Mouse (Mus musculus): Measurements from ENCODE around the gene Tanc1. TPM values are rescaled to one million over a fixed set of nuclear protein-coding genes. Genes with fewer than 3 reads are reported as not detected.

Gene Tanc1
- polyA plus RNA-seq, 1 experiment: 0.01 TPM

DNA sequence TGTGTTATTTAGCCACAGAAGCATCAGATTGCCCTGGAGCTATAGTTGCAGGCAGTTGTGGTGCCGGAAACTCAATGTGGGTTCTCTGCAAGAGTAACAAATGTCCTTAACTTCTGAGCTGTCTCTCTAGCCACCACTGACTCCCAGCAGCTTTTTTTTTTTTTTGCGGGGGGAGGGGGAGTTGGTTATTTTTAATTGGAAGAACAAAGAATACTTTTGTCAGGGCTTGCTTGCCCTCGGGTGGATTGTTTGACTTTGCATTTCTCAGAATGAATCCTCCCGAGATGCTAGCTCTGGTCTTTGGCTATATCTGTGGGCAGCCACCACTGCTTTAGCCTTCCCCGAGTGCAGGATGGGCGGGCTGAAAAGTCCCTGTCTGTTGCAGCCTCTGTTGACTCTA lies 139.3 kb downstream of the Tanc1 start:
- Histone ChIP-seq H3K36me3 (ENCODE audit: control insufficient read depth) (no peaks in the 10 kb centered on the region), H3K4me1 (ENCODE audit: control insufficient read depth) (peaks cover 2% of the 10 kb centered on the region; the same call in 1 of the 2 replicates), H3K27me3 (ENCODE audit: control insufficient read depth) (no peaks in the 10 kb centered on the region), H3K9me3 (ENCODE audit: control insufficient read depth, low read length) (no peaks in the 10 kb centered on the region), H3K4me3 (replicated peaks) (no peak overlapping the region)
- no peak for TF ChIP-seq GATA1 (IDR thresholded peaks at IDR 0.05; ENCODE audit: low read length)
- TF ChIP-seq TAL1 (IDR thresholded peaks at IDR 0.05; ENCODE audit: low read length): no peak

DNA sequence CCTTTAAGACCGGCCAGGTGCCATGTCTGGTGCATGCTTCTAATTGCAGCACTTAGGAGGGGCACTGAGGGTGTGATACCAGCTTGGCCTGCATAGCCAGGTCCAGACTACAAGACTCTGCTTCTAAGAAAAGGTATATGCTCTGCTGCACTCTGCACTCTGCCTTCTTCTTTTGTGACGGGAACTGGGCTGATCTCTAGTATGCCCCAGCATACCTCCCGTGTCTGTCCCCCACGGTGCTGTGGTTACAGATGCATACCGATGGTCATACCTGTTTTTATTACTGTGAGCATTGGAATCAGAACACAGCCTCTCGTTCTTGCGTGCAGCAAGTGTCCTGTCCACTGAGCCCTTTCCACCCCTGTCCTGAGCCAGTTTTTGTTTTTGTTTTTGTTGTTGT lies 140.3 kb downstream of the Tanc1 start:
- peaks cover 2% of the 10 kb centered on the region; the same call in 1 of the 2 replicates for H3K4me1 ChIP-seq (ENCODE audit: control insufficient read depth)
- TF ChIP-seq GATA1 (IDR thresholded peaks at IDR 0.05; ENCODE audit: low read length) (no peak), TAL1 (IDR thresholded peaks at IDR 0.05; ENCODE audit: low read length) (no peak)
- H3K4me3 ChIP-seq (replicated peaks): no peak overlapping the region
- no peaks in the 10 kb centered on the region for H3K36me3 ChIP-seq (ENCODE audit: control insufficient read depth)
- H3K9me3 ChIP-seq (ENCODE audit: control insufficient read depth, low read length): no peaks in the 10 kb centered on the region
- no peaks in the 10 kb centered on the region for H3K27me3 ChIP-seq (ENCODE audit: control insufficient read depth)

DNA sequence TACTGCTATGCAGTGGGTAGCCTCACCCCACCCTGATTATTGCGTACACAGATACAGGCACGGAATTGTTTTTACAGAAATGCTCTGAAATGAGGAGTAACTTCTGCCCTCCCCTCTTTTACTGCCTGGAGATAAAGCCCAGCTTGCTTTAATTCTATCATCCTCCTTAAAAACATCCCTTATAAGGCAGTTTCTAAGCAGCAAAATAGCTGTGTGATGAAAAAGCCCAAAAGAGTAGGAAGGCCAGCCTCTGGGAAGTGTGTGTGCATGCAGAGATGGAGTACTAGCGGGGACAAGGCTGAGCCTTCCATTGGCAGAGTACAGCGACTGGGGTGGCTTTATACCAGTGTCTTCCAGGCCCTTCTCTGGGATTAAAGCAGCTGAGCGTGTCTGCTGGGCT lies 140.9 kb downstream of the Tanc1 start:
- no peak for TF ChIP-seq TAL1 (IDR thresholded peaks at IDR 0.05; ENCODE audit: low read length)
- TF ChIP-seq GATA1 (IDR thresholded peaks at IDR 0.05; ENCODE audit: low read length): no peak
- Histone ChIP-seq H3K4me1 (ENCODE audit: control insufficient read depth) (peaks cover 2% of the 10 kb centered on the region; the same call in 1 of the 2 replicates), H3K36me3 (ENCODE audit: control insufficient read depth) (no peaks in the 10 kb centered on the region), H3K27me3 (ENCODE audit: control insufficient read depth) (no peaks in the 10 kb centered on the region), H3K9me3 (ENCODE audit: control insufficient read depth, low read length) (no peaks in the 10 kb centered on the region), H3K4me3 (replicated peaks) (no peak overlapping the region)

DNA sequence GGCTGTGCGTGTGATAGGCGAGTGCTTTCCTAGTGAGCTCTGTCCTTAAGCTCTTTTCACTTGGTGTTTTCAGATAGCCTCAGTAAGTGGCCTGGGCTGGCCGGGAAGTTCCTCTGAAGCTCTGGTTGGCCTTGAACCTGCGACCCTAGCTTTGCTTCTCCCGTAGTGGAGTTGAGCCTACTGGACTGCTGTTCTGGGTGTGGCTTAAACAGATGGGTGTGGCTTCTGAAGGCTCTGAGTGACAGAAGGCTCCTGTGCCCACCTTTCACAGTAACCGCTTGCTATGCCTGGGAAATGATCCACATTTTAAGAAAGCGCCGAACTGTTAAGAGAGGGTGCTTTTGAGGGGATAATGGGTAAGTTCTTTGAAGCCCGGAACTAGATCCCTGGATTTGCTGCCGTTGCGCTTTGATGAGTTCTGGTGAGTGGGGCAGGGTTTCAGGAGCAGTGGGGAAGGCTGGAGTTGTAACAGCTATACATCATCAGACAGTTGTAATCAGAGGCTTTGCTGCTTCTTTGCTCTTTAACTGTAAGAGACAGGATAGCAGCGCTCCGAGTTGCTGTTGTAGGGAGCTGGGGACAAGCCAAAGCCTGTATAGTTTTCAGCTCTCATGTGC lies 144.4 kb downstream of the Tanc1 start:
- TF ChIP-seq TAL1 (IDR thresholded peaks at IDR 0.05; ENCODE audit: low read length): no peak
- TF ChIP-seq GATA1 (IDR thresholded peaks at IDR 0.05; ENCODE audit: low read length): no peak
- Histone ChIP-seq H3K9me3 (ENCODE audit: control insufficient read depth, low read length) (no peaks in the 10 kb centered on the region), H3K4me1 (ENCODE audit: control insufficient read depth) (no peaks in the 10 kb centered on the region), H3K27me3 (ENCODE audit: control insufficient read depth) (no peaks in the 10 kb centered on the region), H3K36me3 (ENCODE audit: control insufficient read depth) (no peaks in the 10 kb centered on the region), H3K4me3 (replicated peaks) (no peak overlapping the region)

DNA sequence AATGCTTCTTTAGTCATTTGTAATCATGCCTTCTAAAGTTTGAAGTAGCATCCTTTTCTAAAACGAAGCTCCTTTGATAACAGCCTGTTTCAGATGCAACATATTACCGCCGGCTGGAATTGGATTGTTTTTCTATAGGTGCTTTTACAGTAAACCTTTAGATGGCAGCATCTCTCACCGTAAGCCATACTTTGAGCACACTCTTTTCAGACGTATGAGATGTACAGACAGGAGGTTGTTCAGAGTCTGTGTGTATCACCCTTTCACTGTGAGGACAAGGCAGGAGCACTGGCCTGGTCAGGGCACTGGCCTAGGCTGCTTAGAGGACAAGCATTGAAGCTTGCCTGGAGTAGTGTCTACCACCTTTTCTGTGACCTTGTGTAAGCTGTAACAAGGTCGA lies 145.2 kb downstream of the Tanc1 start:
- Histone ChIP-seq H3K36me3 (ENCODE audit: control insufficient read depth) (no peaks in the 10 kb centered on the region), H3K4me3 (replicated peaks) (no peak overlapping the region), H3K27me3 (ENCODE audit: control insufficient read depth) (no peaks in the 10 kb centered on the region), H3K9me3 (ENCODE audit: control insufficient read depth, low read length) (no peaks in the 10 kb centered on the region), H3K4me1 (ENCODE audit: control insufficient read depth) (no peaks in the 10 kb centered on the region)
- no peak for TF ChIP-seq TAL1 (IDR thresholded peaks at IDR 0.05; ENCODE audit: low read length)
- TF ChIP-seq GATA1 (IDR thresholded peaks at IDR 0.05; ENCODE audit: low read length): no peak

DNA sequence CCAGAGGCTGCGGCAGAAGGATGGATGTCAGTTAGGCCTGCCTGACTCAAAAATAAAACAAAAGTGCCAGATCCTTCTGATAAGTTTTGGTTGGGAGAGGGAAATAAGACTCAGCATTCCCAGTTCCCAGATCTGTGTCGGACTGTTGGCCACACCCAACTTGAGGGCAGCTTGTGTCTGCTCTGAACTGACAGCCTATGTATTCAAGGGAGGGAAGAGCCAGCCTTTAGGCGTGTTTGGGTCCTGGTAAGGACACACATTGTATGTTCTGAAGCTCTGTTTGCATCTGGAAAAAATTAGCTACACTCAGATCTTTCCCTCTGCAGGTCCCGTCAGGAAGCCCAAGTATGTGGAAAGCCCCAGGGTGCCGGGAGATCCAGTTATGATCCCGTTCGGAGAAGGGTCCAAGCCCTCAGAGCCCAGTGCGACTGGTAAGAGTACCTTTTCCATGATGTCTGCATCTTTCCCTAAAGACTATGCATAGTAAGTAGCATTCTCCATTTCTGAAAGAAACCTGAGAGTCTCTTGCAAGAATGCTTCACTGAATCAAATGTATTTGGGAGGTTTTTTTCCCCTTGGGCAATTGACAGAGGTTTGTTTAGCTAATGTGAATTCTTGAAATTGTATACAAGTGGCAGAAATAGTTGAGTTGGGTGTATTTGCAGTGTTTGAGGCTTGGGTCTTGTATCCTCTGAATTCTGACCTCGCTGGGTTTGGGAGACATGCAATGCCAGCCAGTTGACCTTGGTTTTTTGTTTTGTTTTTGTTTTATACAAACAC lies 146.5 kb downstream of the Tanc1 start:
- Histone ChIP-seq H3K4me1 (ENCODE audit: control insufficient read depth) (no peaks in the 10 kb centered on the region), H3K9me3 (ENCODE audit: control insufficient read depth, low read length) (no peaks in the 10 kb centered on the region), H3K27me3 (ENCODE audit: control insufficient read depth) (no peaks in the 10 kb centered on the region), H3K4me3 (replicated peaks) (no peak overlapping the region), H3K36me3 (ENCODE audit: control insufficient read depth) (no peaks in the 10 kb centered on the region)
- TF ChIP-seq TAL1 (IDR thresholded peaks at IDR 0.05; ENCODE audit: low read length) (no peak), GATA1 (IDR thresholded peaks at IDR 0.05; ENCODE audit: low read length) (no peak)

DNA sequence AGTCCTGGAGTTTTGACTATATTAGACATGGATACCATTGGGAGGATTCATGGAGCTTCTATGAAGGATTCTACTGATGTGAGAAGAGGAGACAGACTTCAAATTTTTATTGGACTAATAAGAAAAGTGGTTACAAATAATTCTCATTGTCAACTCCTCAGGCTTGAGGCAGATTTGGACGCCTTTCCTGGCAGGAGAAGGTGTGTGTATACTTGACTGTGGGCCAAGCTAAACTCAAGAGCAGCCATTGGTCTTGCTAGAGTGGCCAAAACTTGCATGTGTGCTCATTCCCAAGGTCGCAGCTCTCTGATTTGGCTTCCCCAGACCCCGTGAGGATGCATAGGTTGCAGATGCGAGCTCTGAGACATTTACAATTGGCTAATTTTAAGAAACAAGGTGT lies 148.9 kb downstream of the Tanc1 start:
- H3K36me3 ChIP-seq (ENCODE audit: control insufficient read depth): no peaks in the 10 kb centered on the region
- no peak for TF ChIP-seq TAL1 (IDR thresholded peaks at IDR 0.05; ENCODE audit: low read length)
- no peak for TF ChIP-seq GATA1 (IDR thresholded peaks at IDR 0.05; ENCODE audit: low read length)
- H3K4me3 ChIP-seq (replicated peaks): no peak overlapping the region
- H3K9me3 ChIP-seq (ENCODE audit: control insufficient read depth, low read length): no peaks in the 10 kb centered on the region
- H3K27me3 ChIP-seq (ENCODE audit: control insufficient read depth): no peaks in the 10 kb centered on the region
- no peaks in the 10 kb centered on the region for H3K4me1 ChIP-seq (ENCODE audit: control insufficient read depth)

DNA sequence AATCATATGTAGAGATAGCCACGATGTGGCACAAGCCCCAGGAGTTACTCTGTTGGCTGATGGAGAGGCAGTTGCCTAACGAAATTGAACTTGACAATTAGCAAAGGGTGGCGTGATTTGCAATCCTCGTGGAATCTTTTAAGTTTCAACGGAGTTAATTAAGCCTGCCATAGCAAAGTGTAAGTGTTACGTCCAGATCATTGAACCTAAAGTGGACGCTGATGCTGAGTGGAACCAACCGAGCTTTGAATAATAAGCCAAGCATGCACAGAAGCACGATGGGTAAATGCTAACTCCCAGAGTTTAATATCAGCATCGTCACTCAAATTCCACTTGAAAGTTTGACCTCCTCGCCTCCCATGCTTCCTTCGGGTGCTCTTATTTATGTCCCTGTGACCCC lies 149.3 kb downstream of the Tanc1 start:
- TF ChIP-seq GATA1 (IDR thresholded peaks at IDR 0.05; ENCODE audit: low read length): no peak
- no peak for TF ChIP-seq TAL1 (IDR thresholded peaks at IDR 0.05; ENCODE audit: low read length)
- no peaks in the 10 kb centered on the region for H3K4me1 ChIP-seq (ENCODE audit: control insufficient read depth)
- no peak overlapping the region for H3K4me3 ChIP-seq (replicated peaks)
- H3K27me3 ChIP-seq (ENCODE audit: control insufficient read depth): no peaks in the 10 kb centered on the region
- no peaks in the 10 kb centered on the region for H3K36me3 ChIP-seq (ENCODE audit: control insufficient read depth)
- no peaks in the 10 kb centered on the region for H3K9me3 ChIP-seq (ENCODE audit: control insufficient read depth, low read length)

DNA sequence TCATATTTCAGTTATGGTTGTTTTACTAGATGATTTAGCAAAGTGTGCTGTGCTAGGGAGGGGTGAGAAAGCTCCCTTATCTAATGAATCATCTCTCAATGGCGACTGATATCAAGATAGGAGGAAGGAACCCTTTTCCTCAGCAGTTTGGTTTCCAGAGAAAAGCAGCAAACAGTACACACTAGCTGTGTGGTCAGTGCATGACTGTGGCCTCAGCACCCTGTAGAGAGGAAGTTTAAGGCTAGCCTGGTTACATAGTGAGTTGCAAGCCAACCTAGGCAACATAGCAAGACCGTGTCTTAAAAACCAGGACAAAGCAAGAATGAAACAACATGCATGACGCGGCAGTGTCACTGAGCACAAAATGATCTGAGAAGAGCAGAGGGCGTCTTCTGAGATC lies 150.4 kb downstream of the Tanc1 start:
- H3K9me3 ChIP-seq (ENCODE audit: control insufficient read depth, low read length): no peaks in the 10 kb centered on the region
- no peaks in the 10 kb centered on the region for H3K36me3 ChIP-seq (ENCODE audit: control insufficient read depth)
- no peaks in the 10 kb centered on the region for H3K27me3 ChIP-seq (ENCODE audit: control insufficient read depth)
- no peaks in the 10 kb centered on the region for H3K4me1 ChIP-seq (ENCODE audit: control insufficient read depth)
- TF ChIP-seq GATA1 (IDR thresholded peaks at IDR 0.05; ENCODE audit: low read length) (no peak), TAL1 (IDR thresholded peaks at IDR 0.05; ENCODE audit: low read length) (no peak)
- no peak overlapping the region for H3K4me3 ChIP-seq (replicated peaks)
